ENCODE assay signal across 8 mouse cellular contexts in genomic region chr4:133057389-133058122, GRCm38 (mm10). TPM values are rescaled to one million over a fixed set of nuclear protein-coding genes. Genes with fewer than 3 reads are reported as not detected.
DNase-seq lines count a peak whose midpoint lies in the region; ATAC-seq lines count a peak whose summit lies in the region.

No protein-coding gene starts in this region.

- H3K27me3 ChIP-seq in heart, embryonic 10.5 days (ENCODE audit: insufficient read depth, poor library complexity, severe bottlenecking) = no peaks in the 10 kb centered on the region
- no peaks in the 10 kb centered on the region for H3K27me3 ChIP-seq in kidney, embryonic 14.5 days (ENCODE audit: control insufficient read depth, insufficient read depth, low read length)
- H3K27me3 ChIP-seq in stomach, embryonic 15.5 days (replicated peaks) = no peaks in the 10 kb centered on the region

- peaks cover 85% of the 10 kb centered on the region for H3K4me1 ChIP-seq in heart, embryonic 10.5 days
- H3K4me1 ChIP-seq in kidney, embryonic 14.5 days (ENCODE audit: control insufficient read depth, insufficient read depth, low read length) = peaks cover 58% of the 10 kb centered on the region
- peaks cover 71% of the 10 kb centered on the region for H3K4me1 ChIP-seq in stomach, embryonic 15.5 days

- H3K4me3 ChIP-seq in heart, embryonic 10.5 days = peak overlapping the region; percentile 36
- no peak overlapping the region for H3K4me3 ChIP-seq in kidney, embryonic 14.5 days (ENCODE audit: low read length)
- H3K4me3 ChIP-seq in stomach, embryonic 15.5 days (replicated peaks) = 0 out of 2 replicates have a peak overlapping the region, but pooled peaks have one; percentile 1

- no peaks in the 10 kb centered on the region for H3K9me3 ChIP-seq in heart, embryonic 10.5 days
- H3K9me3 ChIP-seq in kidney, embryonic 14.5 days (ENCODE audit: control insufficient read depth, low read length) = no peaks in the 10 kb centered on the region
- H3K9me3 ChIP-seq in stomach, embryonic 15.5 days = no peaks in the 10 kb centered on the region

- H3K27ac ChIP-seq in heart, embryonic 10.5 days = peak overlapping the region; percentile 83
- H3K27ac ChIP-seq in kidney, embryonic 14.5 days (ENCODE audit: low read depth, low read length) = peak overlapping the region; percentile 60
- peak overlapping the region; percentile 91 for H3K27ac ChIP-seq in stomach, embryonic 15.5 days

- peak; percentile 77 for DNase-seq in gastrocnemius, adult 18-20 months (ENCODE audit: low spot score)
- no peak for DNase-seq in gastrocnemius, postnatal 10 days
- peak; percentile 82 to 83 for DNase-seq in adrenal gland, postnatal 36 days
- peak; percentile 94 for DNase-seq in heart, embryonic 10.5 days (ENCODE audit: low spot score)
- peak; percentile 81 for DNase-seq in lung, postnatal 25 days (ENCODE audit: low spot score)

- peak overlapping the region; percentile 15; the same call in 1 of the 2 replicates for H3K4me2 ChIP-seq in kidney, embryonic 14.5 days (replicated peaks; ENCODE audit: low read depth, low read length)
- H3K4me2 ChIP-seq in stomach, embryonic 15.5 days = peak overlapping the region; percentile 33

- H3K9ac ChIP-seq in kidney, embryonic 14.5 days (ENCODE audit: low read depth, low read length) = no peak overlapping the region
- no peak overlapping the region for H3K9ac ChIP-seq in stomach, embryonic 15.5 days

- 14% methylated on average over 7 of the region's 7 CpGs for WGBS in heart, embryonic 10.5 days
- 4% methylated on average over 7 of the region's 7 CpGs for WGBS in kidney, embryonic 14.5 days
- 23% methylated on average over 7 of the region's 7 CpGs for WGBS in stomach, embryonic 15.5 days

- ATAC-seq in kidney, embryonic 14.5 days (ENCODE audit: low FRiP score, low TSS enrichment) = peak; percentile 33
- ATAC-seq in stomach, embryonic 15.5 days (ENCODE audit: insufficient read depth, low FRiP score, low read depth) = peak; percentile 51; the same call in 1 of the 2 replicates
- ATAC-seq in frontal cortex, adult (ENCODE audit: low TSS enrichment) = no peak

- peaks cover 52% of the 10 kb centered on the region for H3K36me3 ChIP-seq in heart, embryonic 10.5 days
- peaks cover 37% of the 10 kb centered on the region for H3K36me3 ChIP-seq in kidney, embryonic 14.5 days (ENCODE audit: control insufficient read depth, insufficient read depth, low read length)
- peaks cover 26% of the 10 kb centered on the region for H3K36me3 ChIP-seq in stomach, embryonic 15.5 days

RNA-seq across cellular contexts. Expression of gene Ahdc1, which starts 46.5 kb away (rescaled TPM):
- 10 to 100 TPM; 40.6 to 41.6 TPM for total RNA-seq in gastrocnemius, adult 18-20 months (2021)
- 10 to 100 TPM; 58.2 to 82.8 TPM for total RNA-seq in gastrocnemius, postnatal 10 days (2021)
- 10 to 100 TPM; 63.7 to 74.1 TPM for total RNA-seq in adrenal gland, postnatal 36 days (2021)
- polyA plus RNA-seq in heart, embryonic 10.5 days (2016; fragmentation: Nextera tagmentation; extraction: Ambion mirVana) = 8.4 and 12.2 TPM in 2 replicates
- 11.3 and 12.1 TPM in 2 replicates for polyA plus RNA-seq in kidney, embryonic 14.5 days (2014; fragmentation: Nextera tagmentation; extraction: Ambion mirVana)
- polyA plus RNA-seq in stomach, embryonic 15.5 days (2015; fragmentation: Nextera tagmentation; extraction: Ambion mirVana) = 8.2 and 9.3 TPM in 2 replicates
